In genomic region chr12:4740823-4741222, GRCm38 (mm10) we compare ENCODE assay signal across 10 mouse cellular contexts. TPM values are rescaled to one million over a fixed set of nuclear protein-coding genes. Genes with fewer than 3 reads are reported as not detected.
"Had no signal": no experiment of that assay in that cellular context is flagged by ENCODE, and none has a peak within 500 bp of the region (broad histone marks: within the 10 kb centered on the region; RNA-seq: fewer than 3 reads in every experiment).

No protein-coding gene starts in this region.

- ATAC-seq: midbrain, embryonic 16.5 days had no signal

- DNase-seq: liver, embryonic 13.5 days; lung, adult 18-20 months; right cerebral cortex, adult 18-20 months; right cerebral cortex, postnatal 25 days; thymus, postnatal 36 days had no signal

- H3K4me2 ChIP-seq: limb, embryonic 15.5 days; liver, embryonic 13.5 days; midbrain, embryonic 12.5 days had no signal

- H3K27ac ChIP-seq: left cerebral cortex, adult 2 months; limb, embryonic 15.5 days; liver, embryonic 13.5 days; midbrain, embryonic 12.5 days had no signal

- H3K9ac ChIP-seq: limb, embryonic 15.5 days; liver, embryonic 13.5 days; midbrain, embryonic 12.5 days had no signal

- H3K27me3 ChIP-seq: limb, embryonic 15.5 days; liver, embryonic 13.5 days; midbrain, embryonic 12.5 days had no signal

- H3K9me3 ChIP-seq: limb, embryonic 15.5 days; liver, embryonic 13.5 days; midbrain, embryonic 12.5 days had no signal

- H3K36me3 ChIP-seq: limb, embryonic 15.5 days; liver, embryonic 13.5 days; midbrain, embryonic 12.5 days had no signal

- H3K4me3 ChIP-seq: left cerebral cortex, adult 2 months; limb, embryonic 15.5 days; liver, embryonic 13.5 days; midbrain, embryonic 12.5 days had no signal

- H3K4me1 ChIP-seq: limb, embryonic 15.5 days; liver, embryonic 13.5 days; midbrain, embryonic 12.5 days had no signal

RNA-seq across cellular contexts. Expression of gene Fam228a, which starts 2.6 kb away (rescaled TPM):
- polyA plus RNA-seq: small intestine, adult 2 months had no signal

RNA-seq across cellular contexts. Expression of gene Pfn4, which starts 28.0 kb away (rescaled TPM):
- polyA plus RNA-seq: small intestine, adult 2 months had no signal

RNA-seq across cellular contexts. Expression of gene Fam228b, which starts 28.2 kb away (rescaled TPM):
- polyA plus RNA-seq: small intestine, adult 2 months had no signal
